Mouse (Mus musculus) embryo, embryonic 11.5 days (tissue): Measurements from ENCODE around the gene Ccdc184.

Experiments used
- DNase-seq: peaks from one replicate; pipeline ENCODE4 v3.0.0-alpha.2; 2012; ENCODE audit warnings: low read depth, low spot score

Ccdc184 gene

GRCm38 (mm10) chr15:98155944-98156343 is 11.0 kb upstream of the Ccdc184 start:
- no peak for DNase-seq

DNA sequence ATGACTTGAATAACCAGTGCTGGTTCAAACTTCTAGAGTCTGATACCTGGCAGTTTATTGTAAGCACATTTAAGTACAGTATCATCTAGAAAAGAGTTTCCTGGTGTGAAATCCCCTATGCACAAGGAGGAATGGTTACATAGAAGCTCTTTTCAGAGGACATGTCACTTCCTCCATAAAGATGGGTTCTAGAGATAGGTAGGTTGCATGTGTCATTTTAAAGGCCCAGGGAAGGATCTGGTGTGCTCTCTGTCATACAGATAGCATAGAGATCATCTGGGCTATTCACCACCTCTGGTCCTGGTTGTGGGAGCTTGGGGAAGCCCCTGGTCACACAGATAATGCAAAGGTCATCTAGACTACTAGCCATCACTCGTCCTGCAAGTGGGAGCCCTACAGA is 9.7 kb upstream of the Ccdc184 start:
- no peak for DNase-seq

DNA sequence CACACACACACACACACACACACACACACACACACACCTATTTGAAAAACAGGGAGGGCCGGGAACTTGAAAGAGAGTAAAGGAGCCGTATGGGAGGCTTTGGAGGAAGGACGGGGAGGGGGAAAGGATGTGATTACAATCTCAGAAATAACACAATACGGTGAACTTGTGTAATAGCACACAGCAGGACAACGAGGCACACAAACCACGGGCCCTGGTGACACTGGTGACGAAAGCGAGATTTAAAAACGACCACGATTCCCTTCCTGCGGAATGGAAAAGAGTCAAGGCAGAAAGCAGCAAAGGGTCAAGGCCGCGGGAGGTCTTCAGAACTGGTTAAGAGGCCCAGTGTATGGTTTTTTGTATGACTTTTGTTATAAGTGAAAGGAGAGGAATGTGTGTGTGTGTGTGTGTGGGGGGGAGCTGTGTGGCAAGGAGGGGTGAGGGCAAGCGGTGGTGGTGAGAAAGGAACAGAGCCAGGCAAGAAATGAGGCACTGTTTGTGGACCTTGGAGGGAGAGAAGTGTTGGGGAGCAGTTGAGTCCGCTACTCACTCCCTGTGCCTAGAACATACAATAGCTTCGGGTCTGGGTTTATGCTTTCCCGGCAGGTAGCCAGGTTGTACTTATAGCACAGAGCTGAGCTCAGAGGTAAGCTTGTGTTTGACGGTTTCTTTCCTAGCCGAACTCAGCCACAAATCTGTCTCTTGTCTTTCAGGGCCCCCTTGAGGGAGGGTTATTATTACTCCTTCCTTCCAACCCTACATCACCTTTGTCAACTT is 5.7 kb upstream of the Ccdc184 start:
- DNase-seq = no peak

DNA sequence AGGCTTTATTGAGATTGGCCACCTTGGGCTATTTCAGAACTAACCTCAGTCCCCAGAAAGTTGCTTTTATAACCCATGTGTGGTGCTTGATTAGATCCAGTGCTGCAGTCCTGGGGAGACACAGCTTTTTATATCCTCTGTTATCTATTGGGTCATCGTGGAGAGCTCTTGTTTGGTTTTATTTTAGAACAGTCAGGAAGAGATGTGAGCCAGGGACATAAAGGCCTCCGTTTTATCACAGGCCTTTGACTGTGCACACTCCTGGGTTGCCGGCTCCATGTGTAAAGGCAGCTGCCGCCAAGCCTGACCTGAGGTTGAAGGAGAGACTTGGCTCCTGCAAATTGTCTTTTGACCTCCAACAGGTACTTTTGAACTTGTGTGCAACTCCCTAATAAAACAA is 4.4 kb upstream of the Ccdc184 start:
- no peak for DNase-seq

DNA sequence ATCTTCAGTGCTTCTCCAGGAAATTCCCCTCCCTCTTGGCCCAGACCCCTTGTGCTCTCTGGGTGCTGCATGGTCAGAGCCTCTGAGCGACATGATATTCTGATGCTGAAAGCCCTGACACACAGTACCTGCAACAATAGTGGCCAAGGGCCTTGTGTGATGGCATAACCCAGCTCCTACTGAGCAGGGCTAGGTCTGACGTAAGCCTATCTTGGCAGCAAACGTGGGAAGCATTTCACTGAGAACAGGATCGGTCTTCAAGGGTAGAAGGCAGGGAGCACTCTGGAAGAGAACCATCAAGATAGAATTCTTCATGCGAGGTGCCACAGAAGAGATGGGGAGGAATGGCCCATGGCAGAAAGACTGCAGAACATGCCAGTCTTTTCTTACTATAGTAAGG is 1.4 kb upstream of the Ccdc184 start, which contains the start of gene Asb8:
TSS of gene Asb8 (minus strand) at position 101 of the 400 bp plus-strand sequence.
- no peak for DNase-seq

GRCm38 (mm10) chr15:98167645-98168621 is 975 bp downstream of the Ccdc184 start:
- DNase-seq = peak; percentile 86

DNA sequence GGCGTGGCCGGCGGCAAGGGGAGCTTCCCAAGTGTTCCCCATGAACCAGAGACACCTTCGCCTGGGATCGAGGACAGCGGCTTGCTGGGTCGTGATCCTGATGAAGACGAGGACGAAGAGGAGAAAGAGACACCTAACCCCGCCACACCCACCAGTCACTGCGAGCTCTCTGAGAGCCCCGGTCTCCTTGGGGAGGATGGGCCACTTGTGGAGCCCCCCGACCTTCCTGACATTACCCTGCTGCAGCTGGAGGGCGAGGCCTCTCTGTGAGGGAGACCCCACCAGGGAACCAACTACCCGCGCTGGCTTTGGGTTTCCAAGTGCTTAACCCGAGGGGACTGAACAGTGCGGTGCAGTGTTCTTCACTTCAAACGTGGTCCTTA is 1.7 kb downstream of the Ccdc184 start:
- DNase-seq = no peak

DNA sequence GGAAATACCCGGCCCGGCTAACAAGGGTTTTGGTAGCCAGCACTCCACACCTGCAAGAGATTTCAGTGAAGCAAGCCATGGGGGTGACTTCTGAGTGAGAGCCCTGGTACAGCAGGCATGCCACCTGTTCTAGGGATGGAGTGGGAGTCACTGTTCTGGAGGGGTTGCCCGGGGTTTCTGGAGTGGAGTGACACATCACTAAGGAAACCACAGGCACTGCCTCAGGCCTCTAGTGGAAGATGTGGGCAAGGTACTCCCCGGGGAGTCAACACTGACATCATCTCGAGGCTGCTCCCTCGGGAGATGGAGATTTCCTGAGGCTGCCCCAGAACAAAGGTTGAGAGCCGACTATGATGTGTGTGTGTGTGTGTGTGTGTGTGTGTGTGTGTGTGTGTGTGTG is 3.4 kb downstream of the Ccdc184 start:
- no peak for DNase-seq

DNA sequence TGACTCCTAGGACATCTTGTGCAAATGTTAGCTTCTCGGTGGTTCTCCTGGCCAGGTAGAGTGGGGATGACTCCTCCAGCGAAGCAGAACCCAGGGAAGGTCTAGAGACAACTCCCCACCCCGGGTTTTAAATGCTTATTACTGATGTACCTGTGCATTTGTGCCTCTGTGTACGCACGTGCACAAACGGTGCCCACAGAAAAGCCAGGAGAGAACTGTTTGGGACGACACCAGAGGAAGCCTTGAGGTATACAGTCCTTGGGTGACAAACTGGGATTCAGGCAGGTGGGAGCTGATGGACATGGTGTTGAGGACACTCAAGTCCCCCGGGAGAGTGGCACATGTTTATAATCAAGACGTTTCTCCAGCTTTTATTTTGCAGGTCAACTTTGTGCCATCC is 4.0 kb downstream of the Ccdc184 start:
- DNase-seq = no peak

DNA sequence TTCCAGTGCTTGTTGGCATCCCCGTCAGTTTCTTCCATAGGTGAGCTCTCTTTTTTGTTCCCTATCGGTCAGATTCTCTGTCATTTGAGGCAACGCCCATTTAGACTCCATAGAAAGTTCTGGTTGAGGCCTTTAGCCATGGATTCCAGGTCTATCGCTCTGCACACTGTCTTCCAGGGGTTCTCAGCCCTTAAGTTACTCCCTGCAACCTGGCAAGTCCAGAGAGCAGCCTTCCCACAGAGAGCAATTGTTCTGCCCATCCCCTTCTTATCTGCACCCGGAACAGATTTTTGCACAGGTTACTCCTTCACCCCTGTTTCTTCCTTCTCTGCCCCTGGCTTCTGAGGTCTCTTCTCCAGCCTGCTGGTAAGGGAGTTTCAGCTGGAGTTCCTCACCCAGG is 5.2 kb downstream of the Ccdc184 start:
- no peak for DNase-seq

DNA sequence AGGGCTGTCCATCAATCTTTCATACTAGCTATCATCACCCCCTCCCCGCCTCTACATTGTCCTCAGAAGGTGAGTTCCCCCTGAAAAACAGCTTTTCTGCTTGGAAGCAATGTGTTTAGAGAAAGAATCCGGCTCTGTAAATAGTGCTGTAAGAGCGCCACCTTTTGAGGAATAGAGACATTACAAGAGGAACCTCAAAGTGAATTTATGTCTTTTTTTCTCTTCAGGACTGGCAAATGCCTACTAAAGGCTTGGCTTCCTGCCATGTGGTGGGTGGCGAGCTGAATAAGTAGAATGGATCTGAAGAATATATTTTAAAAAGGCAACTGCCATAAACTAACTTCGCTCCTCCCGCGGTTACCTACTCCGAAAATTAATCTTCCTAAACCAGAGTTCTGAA is 6.9 kb downstream of the Ccdc184 start:
- no peak for DNase-seq

DNA sequence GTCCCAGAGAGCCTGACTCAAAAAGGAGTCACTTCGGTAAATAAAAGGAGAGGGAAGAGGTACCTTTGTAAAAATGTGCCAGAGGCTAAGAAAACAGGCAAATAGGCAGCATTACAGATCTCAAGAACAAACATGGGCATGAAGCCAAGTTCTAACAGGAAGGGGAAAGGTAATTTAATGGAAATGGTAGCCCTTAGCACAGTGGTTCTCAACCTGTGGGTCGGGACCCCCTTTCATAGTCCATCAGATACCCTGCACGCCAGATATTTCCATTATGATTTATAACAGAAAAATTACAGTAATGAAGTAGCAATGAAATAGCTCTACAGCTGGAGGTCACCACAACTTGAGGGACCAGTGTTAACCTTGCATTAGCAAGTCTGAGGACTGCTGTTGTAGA is 10.4 kb downstream of the Ccdc184 start:
- DNase-seq = no peak

GRCm38 (mm10) chr15:98180567-98181131 is 13.7 kb downstream of the Ccdc184 start:
- DNase-seq = no peak

DNA sequence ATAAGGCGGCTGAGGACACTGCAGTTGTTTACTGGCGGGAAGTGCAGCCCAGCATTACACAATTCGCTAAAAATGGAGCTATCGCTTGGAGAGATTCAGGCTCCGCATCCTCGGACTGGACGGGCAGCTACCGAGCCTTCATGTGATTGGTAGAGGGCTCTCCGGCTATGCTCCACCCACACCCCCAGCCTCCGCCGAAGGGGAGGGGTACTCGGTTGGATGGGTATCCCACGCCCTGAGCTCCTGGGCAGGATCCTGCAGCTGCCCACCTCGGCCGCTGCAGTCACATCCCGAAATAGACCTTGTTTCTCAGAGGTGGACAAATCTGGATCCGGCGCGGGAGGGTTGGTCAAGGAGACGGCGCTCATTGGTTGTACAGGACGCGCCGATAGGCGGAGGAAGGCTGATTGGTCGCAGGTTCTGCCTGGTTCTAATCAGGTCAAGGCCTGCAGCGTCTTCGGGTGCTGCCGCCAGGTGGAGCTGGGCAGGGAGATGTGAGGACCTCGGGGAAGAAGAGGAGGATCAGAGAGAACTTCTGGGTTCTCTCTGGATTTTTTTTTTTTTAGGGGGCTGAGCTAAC is 14.3 kb downstream of the Ccdc184 start:
- DNase-seq = peak; percentile 85

GRCm38 (mm10) chr15:98181856-98182570 is 15.1 kb downstream of the Ccdc184 start:
- DNase-seq = no peak

DNA sequence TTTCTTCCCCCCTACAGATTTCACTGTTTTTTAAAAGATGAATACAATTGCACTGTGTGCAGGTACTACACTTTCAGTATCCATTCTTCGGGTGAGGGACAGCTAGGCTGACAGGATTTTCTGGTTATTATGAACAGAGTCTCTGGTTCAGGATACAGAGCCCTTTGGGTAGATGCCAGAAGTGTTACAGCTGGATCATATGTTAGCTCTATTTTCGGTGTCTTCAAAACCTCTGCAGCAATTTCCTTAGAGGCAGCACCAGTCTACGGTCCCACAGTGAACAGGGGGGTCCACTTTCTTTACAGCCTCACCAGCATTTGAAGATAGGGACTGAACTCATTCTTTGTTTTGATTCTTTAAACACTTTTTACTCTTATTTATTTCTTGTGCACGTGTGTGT is 17.5 kb downstream of the Ccdc184 start:
- no peak for DNase-seq

DNA sequence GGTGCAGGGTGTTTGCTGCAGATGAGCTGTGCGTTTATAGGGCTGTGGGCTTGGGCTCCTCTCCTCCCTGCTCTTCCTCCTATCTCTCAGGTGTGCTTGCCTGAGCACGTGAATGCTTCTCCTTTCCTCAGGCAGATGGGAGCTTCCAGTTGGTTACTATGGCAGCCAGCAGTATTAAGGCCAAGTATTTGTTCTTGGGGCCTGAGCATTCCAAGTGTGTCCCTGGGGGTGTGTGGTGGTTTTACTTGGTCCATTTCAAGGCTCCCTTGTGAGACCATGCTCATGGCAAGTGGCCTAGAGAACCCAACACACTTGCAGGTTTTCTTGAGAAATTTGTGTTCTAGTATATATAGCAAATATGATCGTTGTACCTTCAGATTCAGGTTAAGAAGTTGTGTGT is 28.5 kb downstream of the Ccdc184 start, which contains the start of gene Olfr288:
TSS of gene Olfr288 (minus strand) at position 101 of the 400 bp plus-strand sequence.
- DNase-seq = no peak

- DNase-seq = no peak
Measured at GRCm38 (mm10) chr15:98209676-98210075, 42.7 kb downstream of the Ccdc184 start.

DNA sequence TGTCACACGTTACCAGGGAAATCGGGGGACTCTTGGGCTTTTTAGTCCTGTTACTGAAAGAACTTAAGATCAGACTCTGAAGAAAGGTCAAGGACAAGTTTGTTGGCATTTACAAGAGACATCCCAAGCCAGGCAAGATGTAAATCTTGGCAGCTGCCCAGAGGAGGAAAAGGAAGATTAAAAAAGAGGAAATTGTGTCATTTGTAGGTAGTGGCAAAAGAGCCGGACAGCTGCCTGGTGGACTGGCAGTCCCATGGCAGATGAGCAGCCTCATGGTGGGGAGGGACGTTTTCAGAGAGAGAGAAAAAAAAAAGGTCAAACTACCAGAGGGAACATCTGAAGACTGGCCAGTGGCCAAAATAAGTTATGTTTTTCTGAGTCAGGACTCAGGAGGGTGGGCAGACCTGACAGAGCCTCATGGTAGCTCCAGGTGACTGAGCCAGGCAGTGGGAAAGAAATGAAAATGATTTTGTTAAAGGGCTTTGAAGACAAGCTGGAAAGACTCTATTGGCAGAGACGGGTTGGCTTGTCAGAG is 46.4 kb downstream of the Ccdc184 start:
- DNase-seq = no peak

- no peak for DNase-seq
Measured at GRCm38 (mm10) chr15:98214130-98214529, 47.2 kb downstream of the Ccdc184 start.
